Mouse (Mus musculus): ENCODE measurements at regions not wholly inside any gene's neighbourhood (a gene's known extent, or its start where the extent isn't known, plus 50 kb on each side); places are given as distances from the start of the nearest gene placed in this dataset.

DNA sequence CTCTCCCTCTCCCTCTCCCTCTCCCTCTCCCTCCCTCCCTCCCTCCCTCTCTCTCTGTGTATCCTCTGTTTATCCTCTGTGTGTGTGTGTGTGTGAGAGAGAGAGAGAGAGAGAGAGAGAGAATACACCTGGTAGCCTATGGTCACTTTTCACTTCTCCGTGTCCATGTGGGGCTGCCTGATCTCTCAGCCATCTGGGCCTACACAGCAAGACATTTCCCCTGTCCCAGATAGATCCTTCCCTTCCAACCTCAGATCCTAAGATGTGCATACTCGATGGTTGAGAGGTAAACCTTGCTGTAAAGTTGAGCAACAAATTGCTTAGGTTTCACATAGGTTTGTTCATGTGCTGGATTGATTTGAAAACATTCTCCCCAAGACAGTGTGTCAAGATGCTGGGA, 119.5 kb upstream of the 1700016C15Rik start:
- intact Hi-C loops (cut with DNase I), result no loop called here

DNA sequence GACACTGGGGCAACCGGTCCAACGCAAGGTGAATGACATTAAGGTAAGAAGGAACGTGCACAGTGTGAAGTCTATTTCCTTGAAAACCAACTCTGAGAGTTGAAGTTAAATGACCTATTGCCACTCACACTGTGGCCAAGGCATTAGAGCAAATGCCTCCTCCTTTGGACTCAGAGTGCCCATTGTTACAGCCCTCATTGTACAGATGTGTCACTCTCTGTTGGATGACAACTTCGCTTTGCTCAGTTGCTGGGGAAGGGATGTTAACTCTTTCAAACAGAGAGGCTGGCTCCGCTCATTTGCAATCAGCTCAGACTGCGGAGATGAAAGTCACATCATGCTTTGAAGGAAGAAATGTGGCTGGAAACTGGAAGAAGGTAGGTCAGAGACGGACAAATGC, 117.1 kb upstream of the 1700016C15Rik start:
- no peak for DNase-seq
- intact Hi-C loops (cut with DNase I), result no loop called here

More for the DNA sequence above, 119.5 kb upstream of the 1700016C15Rik start:
- DNase-seq, result no peak

DNA sequence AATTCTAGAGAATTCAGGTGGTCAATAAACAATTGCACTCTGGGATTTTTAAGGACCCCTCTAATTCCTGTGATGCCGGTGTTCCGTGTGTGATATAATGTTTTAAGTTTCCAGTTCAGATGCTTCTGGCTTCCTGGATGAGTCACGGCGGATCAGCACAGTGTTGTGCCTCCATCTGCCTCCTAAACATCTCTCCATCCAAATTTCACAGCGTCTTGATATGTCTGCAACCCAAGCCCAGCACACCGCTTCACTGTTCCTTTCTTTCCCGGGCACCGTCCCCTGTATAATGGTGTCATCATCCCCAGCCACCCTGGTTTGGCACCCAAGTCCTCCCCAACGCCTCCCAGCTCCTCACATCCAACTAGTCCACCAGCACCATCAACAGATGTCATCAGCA, 114.0 kb upstream of the 1700016C15Rik start:
- intact Hi-C loops (cut with DNase I), result no loop called here
- no peak for DNase-seq

DNA sequence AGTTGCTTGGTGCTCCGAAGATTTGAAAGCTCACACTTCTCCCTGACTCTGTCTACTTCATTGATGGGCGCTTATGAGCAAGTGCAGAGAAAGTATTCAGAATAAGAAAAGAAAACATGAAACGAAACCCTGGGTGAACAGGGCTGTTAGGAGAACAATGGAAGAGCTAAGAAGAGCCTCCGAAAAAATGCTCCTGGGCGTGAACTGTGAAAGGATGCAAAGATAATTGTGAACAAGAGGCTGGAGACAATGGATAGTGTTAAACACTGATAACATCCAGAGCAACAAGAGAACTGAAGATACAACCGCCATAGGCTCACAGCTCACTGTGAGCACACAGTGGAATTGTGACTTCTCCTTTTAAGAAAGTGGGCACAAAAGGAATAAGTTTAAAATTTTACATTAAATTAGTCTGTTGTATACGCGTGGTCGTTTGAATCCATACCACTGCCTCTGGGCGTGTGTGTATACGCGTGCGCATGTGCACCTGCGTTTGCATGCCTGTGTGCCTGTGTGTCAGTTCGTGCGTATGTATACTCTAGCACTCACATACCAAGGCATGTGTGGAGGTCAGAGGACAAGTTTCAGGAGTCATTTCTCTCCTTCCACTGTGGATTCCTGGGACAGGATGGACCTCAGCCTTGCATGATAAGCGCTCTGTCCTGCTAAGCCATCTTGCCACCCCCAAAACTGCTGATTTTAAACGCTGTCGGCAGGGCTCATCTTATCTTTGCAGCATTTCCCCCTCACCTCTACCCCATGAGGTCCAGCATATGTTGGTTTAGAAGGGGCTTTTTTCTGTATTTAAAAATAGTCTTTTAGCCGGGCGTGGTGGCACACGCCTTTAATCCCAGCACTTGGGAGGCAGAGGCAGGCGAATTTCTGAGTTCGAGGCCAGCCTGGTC, 113.0 kb upstream of the 1700016C15Rik start:
- DNase-seq, result no peak
- intact Hi-C loops (cut with DNase I), result no loop called here

DNA sequence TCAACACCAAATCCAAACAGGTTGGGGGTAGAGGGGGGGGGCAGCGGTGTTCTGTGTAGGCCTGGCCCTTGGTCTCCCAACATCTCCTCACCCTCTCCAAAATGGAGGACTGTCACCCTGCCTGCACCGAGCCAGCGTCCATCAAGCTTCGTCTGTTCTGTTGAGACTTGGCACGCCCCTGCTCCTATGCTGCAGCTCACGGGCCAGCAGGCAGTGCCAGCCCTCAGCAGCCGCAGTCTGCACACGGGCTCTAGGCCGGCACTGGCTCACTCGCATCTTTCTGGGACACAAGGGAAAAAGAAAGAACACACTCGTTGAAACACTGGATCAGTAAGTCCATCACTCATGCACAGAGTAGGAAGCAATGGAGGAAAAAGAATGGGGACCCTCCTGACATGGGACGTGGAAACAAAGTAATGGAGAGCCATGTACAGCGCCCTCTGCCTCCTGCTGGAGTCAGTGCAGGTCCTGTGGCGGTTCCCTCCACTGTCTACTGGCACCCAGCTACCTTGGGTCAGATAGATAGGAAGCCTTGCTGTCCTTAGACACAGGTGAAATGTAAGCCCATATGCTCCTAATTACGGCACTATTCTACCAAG, 109.0 kb upstream of the 1700016C15Rik start:
- DNase-seq, result no peak
- intact Hi-C loops (cut with DNase I), result loop anchor here (5.0 to 10.0 kb wide), 2 partner anchors 174 to 178 kb away; partner anchors contain the start of genes Adss and Zbtb18

DNA sequence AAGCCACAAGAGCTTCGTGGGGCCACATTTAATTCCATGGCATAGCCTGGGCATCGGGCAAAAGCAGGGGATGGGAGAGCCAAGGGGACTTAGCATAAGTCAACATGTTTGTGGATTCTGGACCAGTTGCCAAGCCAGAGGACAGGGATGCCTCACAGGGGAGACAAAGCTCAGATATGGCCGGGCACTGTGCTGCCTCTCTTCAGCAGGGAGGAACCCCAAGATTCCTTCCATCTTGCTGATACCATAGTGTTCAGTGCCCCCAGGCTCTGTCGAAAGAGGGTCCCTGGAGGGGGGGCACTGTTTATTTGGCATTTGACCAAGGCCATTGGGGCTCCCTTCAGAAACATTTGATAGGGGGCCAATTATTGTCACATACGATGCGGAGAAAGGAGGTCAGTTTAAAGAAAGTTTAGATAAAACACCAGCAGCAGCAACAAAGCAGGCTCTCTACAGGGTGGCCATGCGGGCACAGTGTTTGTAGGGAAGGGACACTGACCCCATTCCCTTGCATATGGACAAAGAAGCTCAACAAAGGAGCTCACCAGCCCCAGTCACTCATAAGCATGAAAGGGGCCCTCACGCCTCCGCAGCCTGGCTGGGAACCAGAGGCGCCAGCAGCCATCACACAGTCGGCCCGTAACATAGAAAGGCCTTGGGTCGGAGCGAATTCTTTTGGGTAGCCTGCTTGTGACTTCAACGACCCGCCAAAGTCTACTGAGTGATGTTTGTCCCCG, 107.6 kb upstream of the 1700016C15Rik start:
- intact Hi-C loops (cut with DNase I), result loop anchor here (5.0 to 10.0 kb wide), 2 partner anchors 173 to 180 kb away; partner anchors contain the start of genes Adss and Zbtb18
- DNase-seq, result no peak

DNA sequence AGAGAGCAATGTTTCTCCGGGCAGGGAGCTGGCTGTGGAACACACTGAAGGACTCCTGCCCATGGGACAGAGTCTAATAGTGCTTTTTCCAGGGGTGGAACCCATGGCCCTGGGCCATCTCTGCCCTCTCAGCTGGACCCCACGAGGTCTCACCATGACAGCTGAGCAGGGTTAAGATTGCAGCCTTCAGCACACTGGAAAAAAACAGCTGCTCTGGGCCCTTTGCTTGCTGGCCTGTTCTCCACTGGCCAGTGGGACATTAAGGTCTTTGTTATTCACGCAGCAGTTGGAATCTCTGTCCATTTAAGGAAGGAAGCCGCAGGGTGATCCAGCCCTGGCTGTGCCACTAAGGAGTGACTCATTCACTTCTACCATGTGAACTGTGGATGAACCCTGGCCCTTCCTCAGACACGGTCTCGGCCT, 106.3 kb upstream of the 1700016C15Rik start:
- DNase-seq, result peak; percentile 46 to 55
- intact Hi-C loops (cut with DNase I), result loop anchor here (5.0 to 10.0 kb wide), 2 partner anchors 171 to 181 kb away; partner anchors contain the start of genes Adss and Zbtb18

DNA sequence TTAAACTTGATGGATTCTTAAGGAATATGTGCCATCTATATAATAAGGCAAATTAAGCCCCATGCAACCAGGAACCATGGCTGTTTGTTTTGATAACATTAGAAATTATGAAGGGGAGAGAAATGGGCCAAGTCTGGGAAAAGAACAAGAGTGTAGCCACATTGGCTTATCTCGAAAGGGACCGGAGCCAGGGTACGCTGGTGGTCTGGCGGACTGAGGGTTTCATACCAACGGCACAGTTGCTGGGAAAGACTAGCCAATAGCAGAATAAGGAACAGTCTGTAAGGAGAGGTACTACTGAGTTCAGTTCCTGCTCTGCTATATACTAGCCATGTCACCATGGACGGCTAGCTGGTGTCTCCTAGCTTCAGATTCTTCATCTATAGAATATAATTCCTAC, 105.9 kb upstream of the 1700016C15Rik start:
- no peak for DNase-seq
- intact Hi-C loops (cut with DNase I), result loop anchor here (5.0 to 10.0 kb wide), 2 partner anchors 171 to 181 kb away; partner anchors contain the start of genes Adss and Zbtb18

DNA sequence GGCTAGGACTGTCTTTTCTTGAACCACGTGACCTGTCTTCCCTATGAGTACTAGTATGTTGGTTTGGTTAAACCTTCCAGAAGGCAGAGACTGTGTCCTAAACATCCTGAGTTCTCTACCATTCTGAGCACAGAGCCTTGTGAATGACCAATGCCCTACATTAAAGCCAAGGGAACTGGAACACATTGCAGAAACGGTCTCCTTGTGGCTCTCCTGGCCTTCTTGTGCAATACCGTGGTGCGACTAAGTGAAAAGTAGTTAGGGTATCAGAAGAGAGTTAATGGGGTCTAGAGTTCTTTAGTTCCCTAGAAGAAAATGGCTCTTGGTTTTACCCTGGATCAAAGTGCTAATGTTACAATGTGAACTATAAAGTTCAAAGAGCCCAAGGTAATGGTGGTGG, 101.8 kb upstream of the 1700016C15Rik start:
- intact Hi-C loops (cut with DNase I), result loop anchor here (10.0 kb wide), 1 partner anchor 167 kb away; the partner anchor contains the start of gene Adss
- DNase-seq, result no peak

DNA sequence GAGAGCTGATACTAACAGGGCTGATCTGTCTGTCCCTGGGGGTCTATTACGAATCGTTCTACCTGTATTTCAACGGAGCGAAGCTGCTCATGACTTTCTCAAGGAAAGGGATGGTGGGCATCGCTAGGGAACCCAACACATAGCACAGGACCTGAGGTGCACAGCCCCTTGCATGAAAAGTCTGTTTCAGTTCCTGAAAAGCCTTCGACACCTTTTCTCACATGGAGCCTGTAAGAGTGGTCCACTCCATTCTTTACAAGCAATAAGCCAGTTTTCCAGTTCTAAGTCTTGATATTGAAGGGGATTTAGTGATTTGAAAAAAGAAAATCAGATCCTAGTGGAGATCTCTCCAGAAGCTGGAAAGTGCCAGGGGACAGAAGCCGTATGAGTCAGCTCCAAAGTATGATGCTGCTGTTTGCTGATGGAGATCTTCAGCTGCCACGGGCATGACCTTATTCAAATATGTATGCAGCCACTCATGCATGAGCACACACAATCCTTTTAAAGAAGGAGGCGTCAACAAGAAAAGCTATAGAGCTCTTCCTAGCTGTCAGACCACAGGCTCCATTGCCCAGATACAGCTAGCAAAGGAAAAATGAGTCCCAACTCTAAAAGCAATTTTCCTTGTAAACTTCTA, 95.5 kb upstream of the 1700016C15Rik start:
- DNase-seq, result no peak
- intact Hi-C loops (cut with DNase I), result no loop called here

DNA sequence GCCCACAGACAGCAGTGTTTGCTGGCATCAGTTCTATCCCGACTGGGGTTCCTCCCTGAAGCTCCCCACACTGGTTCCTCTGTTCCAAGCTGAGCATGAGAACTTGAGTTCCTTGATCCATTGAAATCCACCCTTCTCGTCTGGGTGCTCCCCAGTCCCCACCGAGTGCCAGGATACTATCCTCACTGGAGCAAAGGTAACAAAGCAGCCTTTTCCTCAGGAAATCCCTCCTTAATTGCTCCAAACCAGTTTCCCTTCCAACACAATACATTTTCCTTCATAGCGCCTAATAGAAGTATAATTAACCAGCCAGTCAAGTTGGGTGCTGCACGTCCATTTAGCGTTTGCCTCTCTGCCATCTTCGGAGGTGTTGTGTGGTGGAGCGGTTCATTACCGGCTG, 92.6 kb upstream of the 1700016C15Rik start:
- intact Hi-C loops (cut with DNase I), result loop anchor here (1.0 to 2.0 kb wide), 2 partner anchors 28 to 105 kb away; no protein-coding TSS in a partner anchor
- peak in 1 of 2 experiments; percentile 18 for DNase-seq

DNA sequence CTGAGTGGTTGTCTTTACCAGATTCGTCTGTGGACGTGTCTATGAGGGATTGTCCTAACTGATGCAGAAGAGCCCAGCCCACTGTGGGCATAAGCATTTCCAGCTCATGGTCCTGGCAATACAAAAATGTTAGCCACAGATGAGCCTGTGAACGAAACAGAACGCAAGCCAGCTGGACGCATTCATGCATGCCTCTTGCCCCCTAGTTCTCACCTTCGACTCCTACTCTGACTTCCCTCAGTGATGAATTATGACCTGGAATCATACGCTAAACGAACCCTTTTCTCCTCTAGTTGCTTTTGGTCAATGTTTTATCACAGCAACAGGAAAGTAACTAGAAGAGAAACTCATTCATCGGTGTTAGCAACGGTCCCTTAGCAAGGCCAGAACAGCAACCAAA, 91.2 kb upstream of the 1700016C15Rik start:
- DNase-seq, result no peak

DNA sequence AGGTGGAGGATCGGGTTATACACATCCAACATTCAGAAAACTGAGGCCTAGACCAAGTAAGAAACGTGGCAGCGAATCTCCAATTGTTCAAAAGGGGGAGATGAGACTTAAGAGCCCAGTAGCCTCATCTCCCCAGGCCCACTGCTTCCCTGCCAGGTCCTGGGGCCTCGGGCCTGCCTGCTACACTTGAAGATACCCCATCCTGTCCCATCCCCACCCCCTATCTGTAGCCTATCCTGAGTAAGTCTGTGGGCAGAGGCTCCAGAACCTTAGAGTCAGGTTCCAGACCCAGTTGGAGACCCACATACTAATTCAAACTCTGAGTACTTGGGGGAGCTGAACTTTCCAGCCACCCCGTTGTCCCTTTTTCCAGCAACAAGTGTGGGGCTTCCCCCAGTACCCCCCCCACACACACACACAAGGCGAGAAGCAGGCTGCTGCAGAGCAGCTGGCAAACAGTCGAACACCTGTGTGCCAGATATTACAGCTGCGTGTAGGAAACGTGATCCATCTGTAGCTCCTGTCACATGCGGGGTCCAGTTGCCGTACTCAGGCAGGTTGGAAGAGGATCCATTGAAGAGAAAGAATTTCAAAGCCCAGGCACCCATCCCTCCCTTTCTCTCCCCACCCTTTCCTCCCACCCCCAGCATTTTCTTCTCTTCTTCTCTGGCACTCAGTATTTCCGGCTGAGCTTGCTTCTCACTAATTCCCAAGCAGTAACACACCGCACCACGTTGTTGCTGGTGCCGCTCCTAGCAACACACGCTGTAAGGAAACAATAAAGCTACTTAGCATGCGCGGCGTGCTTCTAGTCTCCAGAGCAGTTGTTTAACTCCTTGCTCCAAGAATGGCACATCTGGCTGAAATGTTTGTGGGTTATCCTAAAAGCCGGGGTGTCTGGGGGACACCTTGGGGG, 89.4 kb upstream of the 1700016C15Rik start:
- intact Hi-C loops (cut with DNase I), result no loop called here

More for the DNA sequence above, 91.2 kb upstream of the 1700016C15Rik start:
- intact Hi-C loops (cut with DNase I), result no loop called here

DNA sequence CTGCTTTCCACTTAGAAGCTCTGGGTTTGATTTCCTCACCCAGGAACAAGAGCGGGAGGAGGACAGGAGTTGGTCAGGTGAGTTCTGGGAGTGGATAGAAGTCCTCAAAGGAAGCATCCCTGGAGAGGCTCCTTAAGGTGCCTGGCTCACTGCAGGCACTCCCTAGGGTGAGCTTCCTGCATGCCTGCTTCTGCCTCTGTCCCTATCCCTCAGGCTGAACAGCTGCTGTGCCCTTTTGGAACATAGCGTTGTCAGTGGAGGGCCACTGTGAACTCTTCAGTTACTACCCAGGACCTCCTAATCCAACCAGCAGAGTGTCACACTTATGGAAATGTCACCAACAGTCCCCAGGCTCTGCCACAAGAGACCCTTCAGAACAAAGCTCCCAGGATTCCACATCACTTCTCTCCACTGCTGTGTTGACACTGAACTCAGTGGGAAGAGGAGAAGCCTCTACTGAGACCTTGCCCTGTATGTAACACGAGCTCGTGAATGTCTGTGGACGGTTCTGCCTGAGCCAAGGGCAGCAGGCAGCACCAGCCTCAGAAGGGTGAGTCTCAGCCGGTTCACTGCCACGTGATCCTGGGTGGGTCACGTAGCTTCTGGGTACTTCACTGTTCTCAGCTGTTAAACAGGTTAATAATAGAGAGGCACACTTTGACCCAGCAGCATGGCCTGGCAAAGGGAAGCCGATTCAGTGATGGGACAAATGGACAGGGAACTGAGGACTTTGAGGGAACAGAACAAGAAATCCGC, 86.7 kb upstream of the 1700016C15Rik start:
- DNase-seq, result no peak
- intact Hi-C loops (cut with DNase I), result loop anchor here (2.0 kb wide), 1 partner anchor 40 kb away; no protein-coding TSS in a partner anchor

More for the DNA sequence above, 89.4 kb upstream of the 1700016C15Rik start:
- no peak for DNase-seq

DNA sequence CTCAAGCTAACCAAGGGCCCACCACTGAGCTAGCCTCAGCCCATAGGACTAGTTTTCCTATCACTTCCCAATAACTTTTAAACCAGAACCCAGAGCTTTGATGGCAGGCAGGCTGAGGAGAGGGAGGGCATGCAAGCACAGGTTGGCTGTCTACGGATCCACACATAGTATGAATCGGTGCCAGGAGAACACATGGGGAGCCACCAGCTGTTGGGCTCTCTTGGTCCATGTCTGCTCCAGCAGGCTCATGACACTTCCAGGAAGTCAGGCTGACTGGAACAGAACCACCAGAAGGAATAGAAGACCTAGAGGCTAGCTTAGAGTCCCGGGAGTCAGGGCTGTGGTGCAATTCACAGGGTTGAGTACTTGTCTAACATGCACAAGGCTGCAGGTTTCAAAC, 86.0 kb upstream of the 1700016C15Rik start:
- DNase-seq, result no peak
- intact Hi-C loops (cut with DNase I), result loop anchor here (2.0 kb wide), 1 partner anchor 39 kb away; no protein-coding TSS in a partner anchor

DNA sequence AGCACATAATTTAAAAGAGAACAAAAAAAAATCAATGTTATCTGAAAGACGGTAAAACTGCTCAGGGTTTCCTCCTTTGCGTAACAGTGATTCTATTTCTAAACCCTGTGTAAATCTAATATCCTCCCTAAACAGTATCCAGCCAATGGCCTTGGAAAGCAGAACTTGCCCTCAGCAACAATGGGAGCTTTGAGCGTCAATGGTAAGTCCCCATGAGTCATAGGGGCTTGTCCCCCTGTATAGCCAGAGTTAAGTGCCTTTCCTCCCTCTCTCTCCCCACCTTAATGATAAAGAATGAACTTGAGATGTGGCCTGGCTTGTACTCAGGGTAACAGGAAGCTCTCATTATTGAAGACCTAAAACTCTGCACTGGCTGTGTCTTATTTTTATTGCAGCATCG, 85.4 kb upstream of the 1700016C15Rik start:
- intact Hi-C loops (cut with DNase I), result no loop called here
- no peak for DNase-seq

DNA sequence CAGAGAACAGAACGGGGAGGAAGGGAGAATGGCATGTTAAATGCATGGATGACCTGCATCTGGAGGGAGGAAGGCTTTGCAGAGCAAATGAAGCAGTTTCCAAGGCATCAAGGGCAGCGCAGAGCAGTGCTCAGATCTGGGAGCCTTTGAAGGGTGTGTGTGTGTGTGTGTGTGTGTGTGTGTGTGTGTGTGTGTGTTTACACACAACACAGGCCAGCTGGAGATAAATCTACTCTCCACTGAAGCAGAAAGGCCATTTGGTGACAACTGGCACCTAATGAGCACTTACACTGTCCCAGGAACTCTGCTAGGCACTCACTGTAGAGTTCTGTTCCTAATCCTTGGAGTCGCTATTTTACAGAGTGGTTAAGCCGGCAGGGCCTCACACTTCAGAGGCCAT, 84.3 kb upstream of the 1700016C15Rik start:
- intact Hi-C loops (cut with DNase I), result no loop called here
- no peak for DNase-seq

DNA sequence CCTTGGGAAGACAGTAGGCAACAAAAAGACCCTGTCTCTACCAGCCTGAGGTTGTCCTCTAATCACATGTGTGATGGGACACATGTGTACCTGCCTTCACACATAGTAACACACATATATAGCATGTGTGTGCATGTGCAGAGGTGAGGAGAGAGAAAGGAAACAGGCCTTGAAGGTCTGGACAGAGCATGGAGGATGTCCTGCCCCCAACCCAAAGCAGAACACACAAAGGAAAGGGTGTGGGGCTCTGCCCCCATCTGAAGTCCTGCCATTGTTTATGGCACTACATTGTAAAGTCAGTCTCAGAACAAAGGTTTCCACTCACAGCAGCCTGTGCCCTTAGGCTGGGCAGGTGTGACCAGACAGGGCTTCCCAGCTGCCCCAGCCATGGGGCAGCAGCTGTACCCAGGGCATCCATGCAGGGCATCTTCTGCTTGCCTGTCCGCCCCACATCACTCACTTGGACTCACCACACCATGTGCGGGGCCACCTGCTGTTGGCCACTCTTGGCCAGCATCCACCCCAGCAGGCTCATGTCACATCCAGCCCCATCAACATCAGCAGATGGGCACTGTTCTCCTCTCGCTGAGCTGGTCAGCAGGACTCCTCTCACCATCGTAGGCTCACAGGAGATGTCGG, 83.6 kb upstream of the 1700016C15Rik start:
- intact Hi-C loops (cut with DNase I), result no loop called here
- DNase-seq, result no peak

Measured in heart, postnatal 36 days (tissue).